Mouse (Mus musculus): ENCODE results near the gene Lypd5. TPM values are rescaled to one million over a fixed set of nuclear protein-coding genes. Genes with fewer than 3 reads are reported as not detected.

Lypd5 gene
- polyA plus RNA-seq, 1 experiment from 2014 or later: not detected

GRCm38 (mm10) chr7:24373538-24374379, 24.8 kb downstream of the Lypd5 start:
- H3K27ac ChIP-seq (replicated peaks; ENCODE audit: low read depth, low read length): peak overlapping the region; percentile 61
- no peak overlapping the region for H3K4me3 ChIP-seq (replicated peaks; ENCODE audit: low read depth, low read length)
- no peaks in the 10 kb centered on the region; the same call in none of the 2 replicates for H3K27me3 ChIP-seq (ENCODE audit: control insufficient read depth, insufficient read depth, low read length)
- WGBS: 39% methylated on average over 18 of the region's 20 CpGs
- H3K4me2 ChIP-seq (ENCODE audit: low read length): peak overlapping the region; percentile 17; the same call in 1 of the 2 replicates
- no peaks in the 10 kb centered on the region for H3K9me3 ChIP-seq (ENCODE audit: control insufficient read depth, low read length)
- DNase-seq (peak; percentile 69), ATAC-seq (ENCODE audit: low FRiP score, low TSS enrichment) (peak; percentile 41; the same call in 1 of the 2 replicates)
- no peaks in the 10 kb centered on the region for H3K36me3 ChIP-seq (ENCODE audit: control insufficient read depth, insufficient read depth, low read length)
- H3K4me1 ChIP-seq (ENCODE audit: control insufficient read depth, insufficient read depth, low read length): peaks cover 13% of the 10 kb centered on the region; the same call in 1 of the 2 replicates
- H3K9ac ChIP-seq (replicated peaks; ENCODE audit: low read length): no peak overlapping the region

GRCm38 (mm10) chr7:24376456-24376855, 27.5 kb downstream of the Lypd5 start:
- H3K4me3 ChIP-seq (replicated peaks; ENCODE audit: low read depth, low read length): no peak overlapping the region
- no peak overlapping the region for H3K4me2 ChIP-seq (ENCODE audit: low read length)
- WGBS: 91% methylated on average over 8 of the region's 8 CpGs
- H3K9ac ChIP-seq (replicated peaks; ENCODE audit: low read length): no peak overlapping the region
- H3K9me3 ChIP-seq (ENCODE audit: control insufficient read depth, low read length): no peaks in the 10 kb centered on the region
- peaks cover 13% of the 10 kb centered on the region; the same call in 1 of the 2 replicates for H3K4me1 ChIP-seq (ENCODE audit: control insufficient read depth, insufficient read depth, low read length)
- H3K27ac ChIP-seq (replicated peaks; ENCODE audit: low read depth, low read length): no peak overlapping the region
- ATAC-seq (ENCODE audit: low FRiP score, low TSS enrichment): no peak
- H3K36me3 ChIP-seq (ENCODE audit: control insufficient read depth, insufficient read depth, low read length): no peaks in the 10 kb centered on the region
- no peak for DNase-seq
- no peaks in the 10 kb centered on the region; the same call in none of the 2 replicates for H3K27me3 ChIP-seq (ENCODE audit: control insufficient read depth, insufficient read depth, low read length)

- ATAC-seq (ENCODE audit: low FRiP score, low TSS enrichment) (no peak), DNase-seq (peak; percentile 40)
- peaks cover 13% of the 10 kb centered on the region; the same call in 1 of the 2 replicates for H3K4me1 ChIP-seq (ENCODE audit: control insufficient read depth, insufficient read depth, low read length)
- H3K27me3 ChIP-seq (ENCODE audit: control insufficient read depth, insufficient read depth, low read length): no peaks in the 10 kb centered on the region; the same call in none of the 2 replicates
- no peak overlapping the region for H3K27ac ChIP-seq (replicated peaks; ENCODE audit: low read depth, low read length)
- H3K4me3 ChIP-seq (replicated peaks; ENCODE audit: low read depth, low read length): peak overlapping the region; percentile 25
- peak overlapping the region; percentile 48 for H3K4me2 ChIP-seq (ENCODE audit: low read length)
- peak overlapping the region; percentile 23; the same call in 1 of the 2 replicates for H3K9ac ChIP-seq (replicated peaks; ENCODE audit: low read length)
- 5% methylated on average over 49 of the region's 49 CpGs for WGBS
- H3K36me3 ChIP-seq (ENCODE audit: control insufficient read depth, insufficient read depth, low read length): no peaks in the 10 kb centered on the region
- no peaks in the 10 kb centered on the region for H3K9me3 ChIP-seq (ENCODE audit: control insufficient read depth, low read length)
Measured at GRCm38 (mm10) chr7:24377091-24377865, 28.3 kb downstream of the Lypd5 start.

- DNase-seq (no peak), ATAC-seq (ENCODE audit: low FRiP score, low TSS enrichment) (no peak)
- no peak overlapping the region for H3K27ac ChIP-seq (replicated peaks; ENCODE audit: low read depth, low read length)
- 77% methylated on average over 10 of the region's 10 CpGs for WGBS
- H3K4me1 ChIP-seq (ENCODE audit: control insufficient read depth, insufficient read depth, low read length): peaks cover 13% of the 10 kb centered on the region; the same call in 1 of the 2 replicates
- H3K4me3 ChIP-seq (replicated peaks; ENCODE audit: low read depth, low read length): no peak overlapping the region
- H3K4me2 ChIP-seq (ENCODE audit: low read length): no peak overlapping the region
- no peaks in the 10 kb centered on the region for H3K9me3 ChIP-seq (ENCODE audit: control insufficient read depth, low read length)
- no peaks in the 10 kb centered on the region; the same call in none of the 2 replicates for H3K27me3 ChIP-seq (ENCODE audit: control insufficient read depth, insufficient read depth, low read length)
- no peak overlapping the region for H3K9ac ChIP-seq (replicated peaks; ENCODE audit: low read length)
- H3K36me3 ChIP-seq (ENCODE audit: control insufficient read depth, insufficient read depth, low read length): no peaks in the 10 kb centered on the region
Measured at GRCm38 (mm10) chr7:24378049-24378701, 29.2 kb downstream of the Lypd5 start.

- DNase-seq: no peak
- H3K9me3 ChIP-seq (ENCODE audit: control insufficient read depth, low read length): no peaks in the 10 kb centered on the region
- H3K9ac ChIP-seq (replicated peaks; ENCODE audit: low read length): no peak overlapping the region
- no peak overlapping the region for H3K4me2 ChIP-seq (ENCODE audit: low read length)
- H3K36me3 ChIP-seq (ENCODE audit: control insufficient read depth, insufficient read depth, low read length): no peaks in the 10 kb centered on the region
- H3K27me3 ChIP-seq (ENCODE audit: control insufficient read depth, insufficient read depth, low read length): no peaks in the 10 kb centered on the region; the same call in none of the 2 replicates
- 71% methylated on average over 7 of the region's 7 CpGs for WGBS
- 0 out of 2 replicates have a peak, but pooled peaks cover 6% of the 10 kb centered on the region for H3K4me1 ChIP-seq (ENCODE audit: control insufficient read depth, insufficient read depth, low read length)
- no peak overlapping the region for H3K4me3 ChIP-seq (replicated peaks; ENCODE audit: low read depth, low read length)
- ATAC-seq (ENCODE audit: low FRiP score, low TSS enrichment): no peak
- H3K27ac ChIP-seq (replicated peaks; ENCODE audit: low read depth, low read length): no peak overlapping the region
Measured at GRCm38 (mm10) chr7:24379934-24380333, 30.9 kb downstream of the Lypd5 start.

- H3K4me3 ChIP-seq (replicated peaks; ENCODE audit: low read depth, low read length): no peak overlapping the region
- ATAC-seq (ENCODE audit: low FRiP score, low TSS enrichment) (no peak), DNase-seq (no peak)
- no peaks in the 10 kb centered on the region for H3K36me3 ChIP-seq (ENCODE audit: control insufficient read depth, insufficient read depth, low read length)
- H3K4me2 ChIP-seq (ENCODE audit: low read length): no peak overlapping the region
- no peak overlapping the region for H3K9ac ChIP-seq (replicated peaks; ENCODE audit: low read length)
- H3K27ac ChIP-seq (replicated peaks; ENCODE audit: low read depth, low read length): no peak overlapping the region
- H3K27me3 ChIP-seq (ENCODE audit: control insufficient read depth, insufficient read depth, low read length): no peaks in the 10 kb centered on the region; the same call in none of the 2 replicates
- 78% methylated on average over 2 of the region's 2 CpGs for WGBS
- H3K4me1 ChIP-seq (ENCODE audit: control insufficient read depth, insufficient read depth, low read length): 0 out of 2 replicates have a peak, but pooled peaks cover 6% of the 10 kb centered on the region
- no peaks in the 10 kb centered on the region for H3K9me3 ChIP-seq (ENCODE audit: control insufficient read depth, low read length)
Measured at GRCm38 (mm10) chr7:24380370-24380769, 31.4 kb downstream of the Lypd5 start.

GRCm38 (mm10) chr7:24382730-24383372, 33.9 kb downstream of the Lypd5 start:
- no peak overlapping the region for H3K9ac ChIP-seq (replicated peaks; ENCODE audit: low read length)
- WGBS: 86% methylated on average over 16 of the region's 16 CpGs
- H3K4me3 ChIP-seq (replicated peaks; ENCODE audit: low read depth, low read length): no peak overlapping the region
- H3K9me3 ChIP-seq (ENCODE audit: control insufficient read depth, low read length): no peaks in the 10 kb centered on the region
- H3K4me2 ChIP-seq (ENCODE audit: low read length): no peak overlapping the region
- 0 out of 2 replicates have a peak, but pooled peaks cover 3% of the 10 kb centered on the region for H3K4me1 ChIP-seq (ENCODE audit: control insufficient read depth, insufficient read depth, low read length)
- no peak for ATAC-seq (ENCODE audit: low FRiP score, low TSS enrichment)
- no peaks in the 10 kb centered on the region for H3K36me3 ChIP-seq (ENCODE audit: control insufficient read depth, insufficient read depth, low read length)
- no peaks in the 10 kb centered on the region; the same call in 1 of the 2 replicates for H3K27me3 ChIP-seq (ENCODE audit: control insufficient read depth, insufficient read depth, low read length)
- H3K27ac ChIP-seq (replicated peaks; ENCODE audit: low read depth, low read length): no peak overlapping the region
- DNase-seq: no peak

GRCm38 (mm10) chr7:24384070-24384469, 35.1 kb downstream of the Lypd5 start:
- Histone ChIP-seq H3K9me3 (ENCODE audit: control insufficient read depth, low read length) (no peaks in the 10 kb centered on the region), H3K9ac (replicated peaks; ENCODE audit: low read length) (no peak overlapping the region), H3K27ac (replicated peaks; ENCODE audit: low read depth, low read length) (no peak overlapping the region), H3K4me3 (replicated peaks; ENCODE audit: low read depth, low read length) (no peak overlapping the region), H3K4me2 (ENCODE audit: low read length) (no peak overlapping the region), H3K36me3 (ENCODE audit: control insufficient read depth, insufficient read depth, low read length) (no peaks in the 10 kb centered on the region), H3K4me1 (ENCODE audit: control insufficient read depth, insufficient read depth, low read length) (no peaks in the 10 kb centered on the region), H3K27me3 (ENCODE audit: control insufficient read depth, insufficient read depth, low read length) (no peaks in the 10 kb centered on the region)
- WGBS: 70% methylated on average over 6 of the region's 6 CpGs
- DNase-seq (no peak), ATAC-seq (ENCODE audit: low FRiP score, low TSS enrichment) (no peak)

Data from midbrain, embryonic 14.5 days (tissue).